ENCODE assay signal across 9 mouse cellular contexts in genomic region chr4:154641296-154642110, GRCm38 (mm10). TPM values are rescaled to one million over a fixed set of nuclear protein-coding genes. Genes with fewer than 3 reads are reported as not detected.
DNase-seq lines count a peak whose midpoint lies in the region; ATAC-seq and TF ChIP-seq lines count a peak whose summit lies in the region.
"Had no signal": no experiment of that assay in that cellular context is flagged by ENCODE, and none has a peak within 500 bp of the region (broad histone marks: within the 10 kb centered on the region; RNA-seq: fewer than 3 reads in every experiment).

No protein-coding gene starts in this region.

- H3K36me3 ChIP-seq in liver, embryonic 11.5 days (ENCODE audit: control insufficient read depth, insufficient read depth, low read length) = no peaks in the 10 kb centered on the region
- H3K36me3 ChIP-seq in liver, postnatal 0 days (replicated peaks; ENCODE audit: insufficient read depth, low read length) = no peaks in the 10 kb centered on the region
- H3K36me3 ChIP-seq in embryonic facial prominence, embryonic 11.5 days (replicated peaks; ENCODE audit: control insufficient read depth, insufficient read depth, low read depth, low read length) = no peaks in the 10 kb centered on the region
- no peaks in the 10 kb centered on the region for H3K36me3 ChIP-seq in forebrain, embryonic 16.5 days (ENCODE audit: control insufficient read depth, insufficient read depth)
- no peaks in the 10 kb centered on the region for H3K36me3 ChIP-seq in midbrain, embryonic 14.5 days (ENCODE audit: control insufficient read depth, insufficient read depth, low read length)

- H3K4me3 ChIP-seq in liver, embryonic 11.5 days (ENCODE audit: low read depth, low read length) = no peak overlapping the region
- no peak overlapping the region for H3K4me3 ChIP-seq in liver, postnatal 0 days (ENCODE audit: low read depth, low read length)
- H3K4me3 ChIP-seq in embryonic facial prominence, embryonic 11.5 days (ENCODE audit: low read depth, low read length) = peak overlapping the region; percentile 8; the same call in 1 of the 2 replicates
- H3K4me3 ChIP-seq in forebrain, embryonic 16.5 days (replicated peaks; ENCODE audit: low read length) = peak overlapping the region; percentile 30
- no peak overlapping the region for H3K4me3 ChIP-seq in midbrain, embryonic 14.5 days (replicated peaks; ENCODE audit: low read depth, low read length)

- no peak for ATAC-seq in liver, embryonic 11.5 days (replicated peaks; ENCODE audit: low FRiP score)
- ATAC-seq in liver, postnatal 0 days = no peak
- ATAC-seq in embryonic facial prominence, embryonic 11.5 days (replicated peaks; ENCODE audit: insufficient number of reproducible peaks, low FRiP score, low TSS enrichment, low read depth) = no peak
- ATAC-seq in forebrain, embryonic 16.5 days = peak; percentile 27; the same call in 1 of the 2 replicates
- no peak for ATAC-seq in midbrain, embryonic 14.5 days (ENCODE audit: low FRiP score, low TSS enrichment)

- H3K9ac ChIP-seq in liver, embryonic 11.5 days (ENCODE audit: low read depth, low read length) = no peak overlapping the region
- H3K9ac ChIP-seq in liver, postnatal 0 days (replicated peaks) = no peak overlapping the region
- peak overlapping the region; percentile 51 for H3K9ac ChIP-seq in embryonic facial prominence, embryonic 11.5 days (replicated peaks; ENCODE audit: low read length)
- H3K9ac ChIP-seq in forebrain, embryonic 16.5 days (replicated peaks; ENCODE audit: low read depth, low read length) = peak overlapping the region; percentile 48; the same call in 1 of the 2 replicates
- H3K9ac ChIP-seq in midbrain, embryonic 14.5 days (replicated peaks; ENCODE audit: low read length) = no peak overlapping the region

- no peaks in the 10 kb centered on the region; the same call in none of the 2 replicates for H3K4me1 ChIP-seq in liver, embryonic 11.5 days (replicated peaks; ENCODE audit: control insufficient read depth, insufficient read depth, low read length)
- H3K4me1 ChIP-seq in liver, postnatal 0 days (ENCODE audit: insufficient read depth) = no peaks in the 10 kb centered on the region
- peaks cover 15% of the 10 kb centered on the region for H3K4me1 ChIP-seq in embryonic facial prominence, embryonic 11.5 days (ENCODE audit: control insufficient read depth, insufficient read depth, low read length)
- peaks cover 39% of the 10 kb centered on the region for H3K4me1 ChIP-seq in forebrain, embryonic 16.5 days (replicated peaks; ENCODE audit: control insufficient read depth, insufficient read depth, low read length)
- no peaks in the 10 kb centered on the region for H3K4me1 ChIP-seq in midbrain, embryonic 14.5 days (ENCODE audit: control insufficient read depth, insufficient read depth, low read length)

- DNase-seq in liver, embryonic 11.5 days (ENCODE audit: low spot score) = peak; percentile 41
- no peak for DNase-seq in liver, postnatal 0 days
- peak; percentile 54 for DNase-seq in embryonic facial prominence, embryonic 11.5 days (ENCODE audit: low spot score)
- peak; percentile 60 for DNase-seq in midbrain, embryonic 14.5 days
- DNase-seq in thymus, postnatal 25 days = no peak
- no peak for DNase-seq in adrenal gland, postnatal 25 days
- DNase-seq: lung, postnatal 4 days had no signal

- TF ChIP-seq CTCF in liver, postnatal 0 days (IDR thresholded peaks at IDR 0.05; ENCODE audit: low read depth) = no peak

- no peak overlapping the region for H3K27ac ChIP-seq in liver, embryonic 11.5 days (ENCODE audit: low read depth, low read length)
- no peak overlapping the region for H3K27ac ChIP-seq in liver, postnatal 0 days (ENCODE audit: low read depth)
- no peak overlapping the region for H3K27ac ChIP-seq in embryonic facial prominence, embryonic 11.5 days (replicated peaks; ENCODE audit: low read depth, low read length)
- no peak overlapping the region for H3K27ac ChIP-seq in forebrain, embryonic 16.5 days (ENCODE audit: low read length)
- no peak overlapping the region for H3K27ac ChIP-seq in midbrain, embryonic 14.5 days (replicated peaks; ENCODE audit: low read depth, low read length)

- H3K9me3 ChIP-seq in liver, embryonic 11.5 days (ENCODE audit: control insufficient read depth, low read length) = no peaks in the 10 kb centered on the region
- H3K9me3 ChIP-seq in liver, postnatal 0 days (ENCODE audit: low read length) = no peaks in the 10 kb centered on the region
- no peaks in the 10 kb centered on the region for H3K9me3 ChIP-seq in embryonic facial prominence, embryonic 11.5 days (replicated peaks; ENCODE audit: control insufficient read depth, low read length)
- H3K9me3 ChIP-seq in forebrain, embryonic 16.5 days (ENCODE audit: control insufficient read depth, low read length) = no peaks in the 10 kb centered on the region; the same call in 1 of the 2 replicates
- H3K9me3 ChIP-seq in midbrain, embryonic 14.5 days (ENCODE audit: control insufficient read depth, low read length) = 0 out of 2 replicates have a peak, but pooled peaks cover 3% of the 10 kb centered on the region

- TF ChIP-seq EP300 in liver, postnatal 0 days (IDR thresholded peaks at IDR 0.05; ENCODE audit: low read depth) = no peak

- H3K4me2 ChIP-seq in liver, embryonic 11.5 days = no peak overlapping the region
- H3K4me2 ChIP-seq in liver, postnatal 0 days (ENCODE audit: low read depth, low read length) = no peak overlapping the region
- H3K4me2 ChIP-seq in embryonic facial prominence, embryonic 11.5 days (ENCODE audit: low read depth, low read length) = peak overlapping the region; percentile 34
- peak overlapping the region; percentile 47 for H3K4me2 ChIP-seq in forebrain, embryonic 16.5 days (ENCODE audit: low read length)
- no peak overlapping the region for H3K4me2 ChIP-seq in midbrain, embryonic 14.5 days (ENCODE audit: low read length)

- H3K27me3 ChIP-seq in liver, embryonic 11.5 days (replicated peaks; ENCODE audit: control insufficient read depth, insufficient read depth, low read length) = peaks cover 84% of the 10 kb centered on the region
- peaks cover 74% of the 10 kb centered on the region for H3K27me3 ChIP-seq in liver, postnatal 0 days (ENCODE audit: insufficient read depth, low read length)
- H3K27me3 ChIP-seq in embryonic facial prominence, embryonic 11.5 days (ENCODE audit: control insufficient read depth, insufficient read depth, low read length) = peaks cover 42% of the 10 kb centered on the region
- peaks cover 23% of the 10 kb centered on the region for H3K27me3 ChIP-seq in forebrain, embryonic 16.5 days (replicated peaks; ENCODE audit: control insufficient read depth, insufficient read depth, low read length)
- peaks cover 74% of the 10 kb centered on the region for H3K27me3 ChIP-seq in midbrain, embryonic 14.5 days (ENCODE audit: control insufficient read depth, insufficient read depth, low read length)

- WGBS in liver, embryonic 11.5 days = 3% methylated on average over 32 of the region's 32 CpGs
- 2% methylated on average over 32 of the region's 32 CpGs for WGBS in liver, postnatal 0 days (ENCODE audit: insufficient replicate concordance)
- WGBS in embryonic facial prominence, embryonic 11.5 days = 2% methylated on average over 32 of the region's 32 CpGs
- WGBS in forebrain, embryonic 16.5 days = 6% methylated on average over 32 of the region's 32 CpGs
- WGBS in midbrain, embryonic 14.5 days = 1% methylated on average over 32 of the region's 32 CpGs

RNA-seq across cellular contexts. Expression of gene Prdm16, which starts 4.8 kb away (rescaled TPM):
- 7.0 and 7.2 TPM in 2 replicates for polyA plus RNA-seq in liver, embryonic 11.5 days (2014; fragmentation: Nextera tagmentation; extraction: Ambion mirVana)
- 0.75 and 2.2 TPM in 2 replicates for polyA plus RNA-seq in liver, postnatal 0 days (2015; fragmentation: Nextera tagmentation; extraction: Ambion mirVana)
- 22.3 and 28.3 TPM in 2 replicates for polyA plus RNA-seq in embryonic facial prominence, embryonic 11.5 days (2014; fragmentation: Nextera tagmentation; extraction: Ambion mirVana)
- polyA plus RNA-seq in forebrain, embryonic 16.5 days (2015; fragmentation: Nextera tagmentation; extraction: Ambion mirVana) = 29.8 and 35.0 TPM in 2 replicates
- 5.2 and 10.1 TPM in 2 replicates for polyA plus RNA-seq in midbrain, embryonic 14.5 days (2014; fragmentation: Nextera tagmentation; extraction: Ambion mirVana)
- total RNA-seq in adrenal gland, postnatal 25 days (2021) = 3.9 and 6.5 TPM in 2 replicates

RNA-seq across cellular contexts. Expression of gene Actrt2, which starts 26.2 kb away (rescaled TPM):
- polyA plus RNA-seq in liver, embryonic 11.5 days (2014; fragmentation: Nextera tagmentation; extraction: Ambion mirVana) = not detected in 2 replicates
- not detected in 2 replicates for polyA plus RNA-seq in liver, postnatal 0 days (2015; fragmentation: Nextera tagmentation; extraction: Ambion mirVana)
- polyA plus RNA-seq in embryonic facial prominence, embryonic 11.5 days (2014; fragmentation: Nextera tagmentation; extraction: Ambion mirVana) = not detected in 2 replicates
- not detected in 2 replicates for polyA plus RNA-seq in forebrain, embryonic 16.5 days (2015; fragmentation: Nextera tagmentation; extraction: Ambion mirVana)
- polyA plus RNA-seq in midbrain, embryonic 14.5 days (2014; fragmentation: Nextera tagmentation; extraction: Ambion mirVana) = not detected in 2 replicates
- total RNA-seq in adrenal gland, postnatal 25 days (2021) = not detected in 2 replicates
- polyA plus RNA-seq: thymus, postnatal 0 days had no signal

Comparison
In these comparisons a context has a peak if more than half of its experiments do, and no peak if none do; other contexts are left out.
1. DNase-seq: peak in liver, embryonic 11.5 days (single experiment), embryonic facial prominence, embryonic 11.5 days (single experiment) and midbrain, embryonic 14.5 days (single experiment); none in liver, postnatal 0 days (single experiment), thymus, postnatal 25 days (single experiment) and adrenal gland, postnatal 25 days (single experiment).
2. H3K4me2 ChIP-seq: peak in embryonic facial prominence, embryonic 11.5 days (single experiment) and forebrain, embryonic 16.5 days (single experiment); none in liver, embryonic 11.5 days (single experiment), liver, postnatal 0 days (single experiment) and midbrain, embryonic 14.5 days (single experiment).
3. H3K4me3 ChIP-seq: peak in embryonic facial prominence, embryonic 11.5 days (single experiment) and forebrain, embryonic 16.5 days (single experiment); none in liver, embryonic 11.5 days (single experiment), liver, postnatal 0 days (single experiment) and midbrain, embryonic 14.5 days (single experiment).
4. H3K9ac ChIP-seq: peak in embryonic facial prominence, embryonic 11.5 days (single experiment) and forebrain, embryonic 16.5 days (single experiment); none in liver, embryonic 11.5 days (single experiment), liver, postnatal 0 days (single experiment) and midbrain, embryonic 14.5 days (single experiment).